Mouse (Mus musculus) testis, postnatal 14 days (tissue): ENCODE data around the gene Sec31a.

Source experiments
- DNase-seq: peaks from one replicate; pipeline ENCODE4 v3.0.0; 2021; ENCODE audit warnings: low spot score

Sec31a gene

GRCm38 (mm10) chr5:100349287-100350215 is 66.5 kb downstream of the Sec31a start:
- no peak for DNase-seq

- DNase-seq, result no peak
Measured at GRCm38 (mm10) chr5:100345118-100345517, 70.9 kb downstream of the Sec31a start.

GRCm38 (mm10) chr5:100343087-100343486 is 72.9 kb downstream of the Sec31a start:
- DNase-seq, result no peak

- no peak for DNase-seq
Measured at GRCm38 (mm10) chr5:100342422-100342821, 73.6 kb downstream of the Sec31a start.

GRCm38 (mm10) chr5:100341042-100341441 is 75.0 kb downstream of the Sec31a start:
- DNase-seq, result no peak

GRCm38 (mm10) chr5:100337852-100338251 is 78.2 kb downstream of the Sec31a start:
- no peak for DNase-seq

GRCm38 (mm10) chr5:100336876-100337275 is 79.2 kb downstream of the Sec31a start:
- no peak for DNase-seq

- DNase-seq, result no peak
Measured at GRCm38 (mm10) chr5:100335581-100336080, 80.4 kb downstream of the Sec31a start.

- DNase-seq, result no peak
Measured at GRCm38 (mm10) chr5:100334686-100335085, 81.3 kb downstream of the Sec31a start.

- no peak for DNase-seq
Measured at GRCm38 (mm10) chr5:100333607-100334380, 82.2 kb downstream of the Sec31a start.

- DNase-seq, result no peak
Measured at GRCm38 (mm10) chr5:100332300-100333004, 83.6 kb downstream of the Sec31a start.

GRCm38 (mm10) chr5:100331636-100332035 is 84.4 kb downstream of the Sec31a start:
- DNase-seq, result no peak

GRCm38 (mm10) chr5:100322081-100322480 is 94.0 kb downstream of the Sec31a start:
- DNase-seq, result peak; percentile 68

GRCm38 (mm10) chr5:100317842-100318241 is 98.2 kb downstream of the Sec31a start:
- no peak for DNase-seq

GRCm38 (mm10) chr5:100317010-100317409 is 99.0 kb downstream of the Sec31a start:
- no peak for DNase-seq

- DNase-seq, result no peak
Measured at GRCm38 (mm10) chr5:100315646-100316045, 100.4 kb downstream of the Sec31a start.

GRCm38 (mm10) chr5:100312391-100312790 is 103.6 kb downstream of the Sec31a start:
- DNase-seq, result no peak
